Mouse (Mus musculus): Measurements from ENCODE around the gene St3gal5.

St3gal5 gene

GRCm38 (mm10) chr6:72200595-72201256, 103.3 kb downstream of the St3gal5 start:
- in situ Hi-C loops (cut with MboI; ENCODE audit: low sequenced_read_pairs): no loop called here

GRCm38 (mm10) chr6:72202732-72203131, 105.3 kb downstream of the St3gal5 start:
- in situ Hi-C loops (cut with MboI; ENCODE audit: low sequenced_read_pairs): no loop called here

GRCm38 (mm10) chr6:72203279-72203678, 105.9 kb downstream of the St3gal5 start:
- in situ Hi-C loops (cut with MboI; ENCODE audit: low sequenced_read_pairs): no loop called here

Measured in CH12F3 (cell line).